Mouse (Mus musculus): Measurements from ENCODE around the gene Ttc17.

The Ttc17 gene

DNA sequence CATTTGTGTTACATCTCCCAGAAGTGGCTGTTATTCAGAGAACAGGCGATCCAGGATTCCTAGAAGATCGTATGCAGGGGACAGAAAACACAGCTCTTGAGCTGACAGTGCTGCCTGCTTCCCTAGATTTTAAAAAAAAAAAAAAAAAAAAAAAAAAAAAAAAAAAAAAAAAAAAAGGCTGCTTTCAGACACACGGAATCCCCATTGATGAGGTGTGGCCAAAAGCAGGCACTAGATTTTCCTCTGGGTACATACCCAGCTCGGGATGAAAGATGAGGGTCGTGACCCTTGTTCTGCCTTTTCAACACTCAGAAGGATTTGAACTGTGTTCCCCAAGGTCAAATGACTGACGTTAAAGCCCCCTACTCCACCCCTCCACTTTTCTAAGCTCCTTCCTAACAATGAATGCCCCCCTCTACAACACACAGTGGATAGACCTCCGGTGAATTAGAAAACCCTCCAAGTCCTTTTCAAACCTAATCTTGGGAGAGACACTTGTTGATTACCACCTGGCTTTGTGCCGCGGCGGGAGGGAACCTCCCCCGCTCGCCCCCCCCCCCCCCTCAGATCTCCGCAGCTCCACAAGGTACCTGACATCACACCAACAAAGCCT lies 143.5 kb downstream of the Ttc17 start:
- DNase-seq (ENCODE audit: inconsistent age in 2 of 2, low spot score in 1 of 2) = peak in 1 of 2 experiments; percentile 36

- peak in 1 of 2 experiments; percentile 79 for DNase-seq (ENCODE audit: inconsistent age in 2 of 2, low spot score in 1 of 2)
Measured at GRCm38 (mm10) chr2:94254102-94254501, 152.4 kb downstream of the Ttc17 start.

Data from adrenal gland, adult (tissue).